Mouse (Mus musculus): ENCODE results near the gene Adam30.
"Not testable (repeated sequence)": the region's sequence is repeated elsewhere in the genome, so short reads cannot be mapped to it uniquely, and the experiment has no call there.

Gene Adam30

GRCm38 (mm10) chr3:98160330-98160729, at the start of gene Adam30:
Adam30 (plus strand) TSS chr3:98160630.
- DNase-seq (ENCODE audit: low spot score): no peak

GRCm38 (mm10) chr3:98118252-98118651, 42.2 kb upstream of the Adam30 start:
- DNase-seq (ENCODE audit: low spot score): no peak

- DNase-seq (ENCODE audit: low spot score): no peak
Measured at GRCm38 (mm10) chr3:98119338-98119737, 41.1 kb upstream of the Adam30 start.

GRCm38 (mm10) chr3:98120884-98121283, 39.5 kb upstream of the Adam30 start:
- DNase-seq (ENCODE audit: low spot score): no peak

- DNase-seq (ENCODE audit: low spot score): no peak
Measured at GRCm38 (mm10) chr3:98127775-98128174, 32.7 kb upstream of the Adam30 start.

- no peak for DNase-seq (ENCODE audit: low spot score)
Measured at GRCm38 (mm10) chr3:98128716-98129115, 31.7 kb upstream of the Adam30 start.

- not testable (repeated sequence) for DNase-seq (ENCODE audit: low spot score)
Measured at GRCm38 (mm10) chr3:98132140-98132539, 28.3 kb upstream of the Adam30 start.

- DNase-seq (ENCODE audit: low spot score): no peak
Measured at GRCm38 (mm10) chr3:98132636-98133035, 27.8 kb upstream of the Adam30 start.

- no peak for DNase-seq (ENCODE audit: low spot score)
Measured at GRCm38 (mm10) chr3:98141456-98141855, 19.0 kb upstream of the Adam30 start.

GRCm38 (mm10) chr3:98142862-98143261, 17.6 kb upstream of the Adam30 start:
- no peak for DNase-seq (ENCODE audit: low spot score)

GRCm38 (mm10) chr3:98145204-98145603, 15.2 kb upstream of the Adam30 start:
- DNase-seq (ENCODE audit: low spot score): no peak

GRCm38 (mm10) chr3:98146471-98147410, 13.7 kb upstream of the Adam30 start:
- DNase-seq (ENCODE audit: low spot score): no peak

- no peak for DNase-seq (ENCODE audit: low spot score)
Measured at GRCm38 (mm10) chr3:98147706-98148105, 12.7 kb upstream of the Adam30 start.

GRCm38 (mm10) chr3:98149881-98150280, 10.5 kb upstream of the Adam30 start:
- no peak for DNase-seq (ENCODE audit: low spot score)

GRCm38 (mm10) chr3:98151016-98151415, 9.4 kb upstream of the Adam30 start:
- no peak for DNase-seq (ENCODE audit: low spot score)

GRCm38 (mm10) chr3:98153460-98153859, 7.0 kb upstream of the Adam30 start:
- DNase-seq (ENCODE audit: low spot score): no peak

GRCm38 (mm10) chr3:98156158-98156557, 4.3 kb upstream of the Adam30 start:
- DNase-seq (ENCODE audit: low spot score): no peak

GRCm38 (mm10) chr3:98157073-98157472, 3.4 kb upstream of the Adam30 start:
- DNase-seq (ENCODE audit: low spot score): no peak

- DNase-seq (ENCODE audit: low spot score): no peak
Measured at GRCm38 (mm10) chr3:98157585-98157984, 2.8 kb upstream of the Adam30 start.

GRCm38 (mm10) chr3:98158646-98159045, 1.8 kb upstream of the Adam30 start:
- DNase-seq (ENCODE audit: low spot score): no peak

GRCm38 (mm10) chr3:98159289-98159688, 1.1 kb upstream of the Adam30 start:
- no peak for DNase-seq (ENCODE audit: low spot score)

- DNase-seq (ENCODE audit: low spot score): no peak
Measured at GRCm38 (mm10) chr3:98178340-98178739, 17.9 kb downstream of the Adam30 start.

GRCm38 (mm10) chr3:98180805-98181204, 20.4 kb downstream of the Adam30 start:
- DNase-seq (ENCODE audit: low spot score): peak; percentile 41
